Mouse (Mus musculus) intestine, embryonic 16.5 days (tissue): ENCODE data around the gene Pla2g4c. TPM values are rescaled to one million over a fixed set of nuclear protein-coding genes. Genes with fewer than 3 reads are reported as not detected.

ENCODE experiments used
- ATAC-seq: fragments of 200-750 bp; cut with Nextera tagmentation; 2 replicates; pipeline ENCODE4 v1.8.0; 2017; ENCODE audit warnings: moderate TSS enrichment, moderate library complexity
- H3K27ac ChIP-seq: fragments of 300-500 bp; sonication (generic); 2 replicates; pipeline ENCODE4 v1.5.1; 2014; ENCODE audit warnings: mild to moderate bottlenecking, low read length
- H3K27me3 ChIP-seq: fragments of 300-500 bp; sonication (generic); replicated peaks from 2 replicates; pipeline ENCODE4 v1.6.1; 2014; ENCODE audit warnings: low read length, control low read depth, mixed read lengths; ENCODE audit not compliant: control insufficient read depth, insufficient read depth
- H3K36me3 ChIP-seq: fragments of 300-500 bp; sonication (generic); 2 replicates; pipeline ENCODE4 v1.6.1; 2014; ENCODE audit warnings: low read length, control low read depth; ENCODE audit not compliant: control insufficient read depth, insufficient read depth
- H3K4me1 ChIP-seq: fragments of 300-500 bp; sonication (generic); 2 replicates; pipeline ENCODE4 v1.6.1; 2014; ENCODE audit warnings: low read length, control low read depth, mixed read lengths; ENCODE audit not compliant: control insufficient read depth, insufficient read depth
- H3K4me2 ChIP-seq: fragments of 300-500 bp; sonication (generic); 2 replicates; pipeline ENCODE4 v1.6.1; 2014; ENCODE audit warnings: low read depth, low read length, control low read depth
- H3K4me3 ChIP-seq: fragments of 300-500 bp; sonication (generic); 2 replicates; pipeline ENCODE4 v1.5.1; 2014; ENCODE audit warnings: mild to moderate bottlenecking, low read length
- H3K9ac ChIP-seq: fragments of 300-500 bp; sonication (generic); 2 replicates; pipeline ENCODE4 v1.6.1; 2014; ENCODE audit warnings: low read depth, low read length
- H3K9me3 ChIP-seq: fragments of 300-500 bp; sonication (generic); 2 replicates; pipeline ENCODE4 v1.6.1; 2016; ENCODE audit warnings: low read length, control low read depth; ENCODE audit not compliant: control insufficient read depth
- WGBS: fragments of 180-500 bp; shearing (Covaris S2); extraction: QIAGEN DNeasy Blood & Tissue Kit; methylation state at CpG from one replicate; pipeline ENCODE4 v1.1.7; 2014; 5-methylcytosine and 5-hydroxymethylcytosine counted together
- polyA plus RNA-seq: library from polyadenylated mRNA; unstranded; fragments of >200 nt; fragmentation: Nextera tagmentation; extraction: Ambion mirVana; gene quantifications from 2 replicates; pipeline ENCODE4 v1.2.1, GENCODE M21; 2015

Gene Pla2g4c
- polyA plus RNA-seq, 1 experiment from 2014 or later: 0.57 TPM

- ATAC-seq: no peak
- H3K9ac ChIP-seq: no peak overlapping the region
- H3K27ac ChIP-seq: no peak overlapping the region
- H3K4me3 ChIP-seq: no peak overlapping the region
- H3K36me3 ChIP-seq: peaks cover 19% of the 10 kb centered on the region
- no peak overlapping the region for H3K4me2 ChIP-seq
- H3K4me1 ChIP-seq: no peaks in the 10 kb centered on the region
- H3K27me3 ChIP-seq: no peaks in the 10 kb centered on the region
- no peaks in the 10 kb centered on the region for H3K9me3 ChIP-seq
- WGBS: 94% methylated on average over 7 of the region's 7 CpGs
Measured at GRCm38 (mm10) chr7:13295256-13295655, 29.2 kb upstream of the Pla2g4c start.

DNA sequence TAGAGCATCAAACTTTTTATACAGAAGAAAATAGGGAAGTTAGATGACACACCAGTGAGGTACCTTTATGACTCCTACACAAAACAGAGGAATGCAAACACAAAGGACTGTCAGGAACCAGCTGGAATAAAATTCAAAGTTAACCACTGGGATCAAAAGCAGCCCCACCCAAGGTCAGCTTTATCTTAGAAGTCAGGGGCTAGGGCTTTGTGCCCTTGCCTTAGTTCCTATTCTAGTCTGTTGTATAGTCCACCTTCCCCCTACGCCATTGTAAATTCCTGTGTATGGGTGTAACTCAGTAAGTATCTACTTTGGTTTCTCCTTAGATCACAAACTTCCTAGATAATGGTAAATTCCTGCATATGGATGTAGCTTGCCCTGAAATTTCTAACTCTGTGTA lies 26.8 kb upstream of the Pla2g4c start:
- Histone ChIP-seq H3K4me3 (no peak overlapping the region), H3K27ac (no peak overlapping the region), H3K36me3 (peaks cover 16% of the 10 kb centered on the region), H3K27me3 (no peaks in the 10 kb centered on the region), H3K9me3 (no peaks in the 10 kb centered on the region), H3K4me1 (no peaks in the 10 kb centered on the region), H3K9ac (no peak overlapping the region), H3K4me2 (no peak overlapping the region)
- WGBS: 70% methylated on average over 1 of the region's 1 CpGs
- no peak for ATAC-seq

DNA sequence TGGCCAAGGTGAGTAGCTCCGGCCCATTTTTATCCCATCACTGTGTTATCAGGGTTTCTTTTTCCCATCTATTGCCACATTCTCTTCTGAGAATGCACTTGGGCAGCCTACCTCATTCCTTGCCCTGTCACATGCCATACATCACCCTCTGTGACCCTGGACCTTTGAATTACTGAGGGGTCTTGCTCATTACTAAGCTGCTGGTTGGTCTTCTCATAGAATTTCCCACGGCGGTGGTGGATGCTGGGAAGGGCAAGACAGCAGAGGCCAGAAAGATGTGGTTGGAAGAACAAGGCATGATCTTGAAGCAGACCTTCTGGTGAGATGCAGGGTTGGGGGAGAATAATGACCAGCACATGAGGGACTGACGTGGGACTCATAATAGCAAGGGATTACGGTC lies 25.6 kb upstream of the Pla2g4c start:
- Histone ChIP-seq H3K36me3 (peaks cover 16% of the 10 kb centered on the region), H3K27me3 (no peaks in the 10 kb centered on the region), H3K4me2 (no peak overlapping the region), H3K4me1 (no peaks in the 10 kb centered on the region), H3K27ac (no peak overlapping the region), H3K4me3 (no peak overlapping the region), H3K9me3 (no peaks in the 10 kb centered on the region), H3K9ac (no peak overlapping the region)
- ATAC-seq: no peak
- 91% methylated on average over 5 of the region's 5 CpGs for WGBS

GRCm38 (mm10) chr7:13301643-13302042 lies 22.8 kb upstream of the Pla2g4c start:
- H3K4me1 ChIP-seq: no peaks in the 10 kb centered on the region
- 90% methylated on average over 1 of the region's 1 CpGs for WGBS
- H3K4me2 ChIP-seq: no peak overlapping the region
- H3K36me3 ChIP-seq: peaks cover 19% of the 10 kb centered on the region
- H3K9ac ChIP-seq: no peak overlapping the region
- no peak overlapping the region for H3K27ac ChIP-seq
- no peaks in the 10 kb centered on the region for H3K27me3 ChIP-seq
- H3K9me3 ChIP-seq: no peaks in the 10 kb centered on the region
- no peak for ATAC-seq
- no peak overlapping the region for H3K4me3 ChIP-seq

- H3K36me3 ChIP-seq: peaks cover 16% of the 10 kb centered on the region
- H3K4me2 ChIP-seq: no peak overlapping the region
- no peak overlapping the region for H3K27ac ChIP-seq
- no peak for ATAC-seq
- H3K27me3 ChIP-seq: no peaks in the 10 kb centered on the region
- 83% methylated on average over 2 of the region's 2 CpGs for WGBS
- H3K9ac ChIP-seq: no peak overlapping the region
- H3K9me3 ChIP-seq: no peaks in the 10 kb centered on the region
- no peak overlapping the region for H3K4me3 ChIP-seq
- no peaks in the 10 kb centered on the region for H3K4me1 ChIP-seq
Measured at GRCm38 (mm10) chr7:13302780-13303179, 21.7 kb upstream of the Pla2g4c start.

- Histone ChIP-seq H3K36me3 (peaks cover 18% of the 10 kb centered on the region), H3K27me3 (no peaks in the 10 kb centered on the region)
Measured at GRCm38 (mm10) chr7:13303372-13303771, 21.1 kb upstream of the Pla2g4c start.

GRCm38 (mm10) chr7:13309407-13309806 lies 15.0 kb upstream of the Pla2g4c start:
- peaks cover 20% of the 10 kb centered on the region for H3K36me3 ChIP-seq

More at GRCm38 (mm10) chr7:13303372-13303771, 21.1 kb upstream of the Pla2g4c start:
- Histone ChIP-seq H3K27ac (no peak overlapping the region), H3K4me2 (no peak overlapping the region), H3K4me3 (no peak overlapping the region), H3K4me1 (no peaks in the 10 kb centered on the region), H3K9ac (no peak overlapping the region), H3K9me3 (no peaks in the 10 kb centered on the region)
- ATAC-seq: no peak

GRCm38 (mm10) chr7:13310493-13311199 lies 13.8 kb upstream of the Pla2g4c start:
- H3K9me3 ChIP-seq: no peaks in the 10 kb centered on the region
- H3K36me3 ChIP-seq: peaks cover 18% of the 10 kb centered on the region

More at GRCm38 (mm10) chr7:13309407-13309806, 15.0 kb upstream of the Pla2g4c start:
- Histone ChIP-seq H3K27ac (no peak overlapping the region), H3K4me3 (no peak overlapping the region), H3K9ac (no peak overlapping the region), H3K9me3 (no peaks in the 10 kb centered on the region), H3K27me3 (no peaks in the 10 kb centered on the region), H3K4me1 (no peaks in the 10 kb centered on the region), H3K4me2 (no peak overlapping the region)
- ATAC-seq: no peak
- 92% methylated on average over 2 of the region's 2 CpGs for WGBS

GRCm38 (mm10) chr7:13311401-13311800 lies 13.1 kb upstream of the Pla2g4c start:
- ATAC-seq: no peak
- Histone ChIP-seq H3K9ac (no peak overlapping the region), H3K4me1 (no peaks in the 10 kb centered on the region), H3K27me3 (no peaks in the 10 kb centered on the region), H3K4me3 (no peak overlapping the region), H3K27ac (no peak overlapping the region), H3K36me3 (peaks cover 16% of the 10 kb centered on the region), H3K9me3 (no peaks in the 10 kb centered on the region), H3K4me2 (no peak overlapping the region)
- 97% methylated on average over 4 of the region's 4 CpGs for WGBS

More at GRCm38 (mm10) chr7:13310493-13311199, 13.8 kb upstream of the Pla2g4c start:
- H3K9ac ChIP-seq: no peak overlapping the region
- no peaks in the 10 kb centered on the region for H3K27me3 ChIP-seq
- no peak overlapping the region for H3K27ac ChIP-seq
- H3K4me3 ChIP-seq: no peak overlapping the region
- no peaks in the 10 kb centered on the region for H3K4me1 ChIP-seq
- H3K4me2 ChIP-seq: no peak overlapping the region
- no peak for ATAC-seq
- 87% methylated on average over 6 of the region's 6 CpGs for WGBS
